Mouse (Mus musculus) stomach, embryonic 14.5 days (tissue): ENCODE results near the gene Sult4a1. TPM values are rescaled to one million over a fixed set of nuclear protein-coding genes. Genes with fewer than 3 reads are reported as not detected.

Source experiments
- ATAC-seq: fragments of 200-750 bp; cut with Nextera tagmentation; 2 replicates; pipeline ENCODE4 v1.8.0; 2017; ENCODE audit warnings: low read depth, moderate TSS enrichment; ENCODE audit not compliant: insufficient number of reproducible peaks, insufficient read depth, low FRiP score
- H3K27ac ChIP-seq: fragments of 300-500 bp; sonication (generic); 2 replicates; pipeline ENCODE4 v1.5.1; 2014; ENCODE audit warnings: mild to moderate bottlenecking, low read length, moderate library complexity, mixed read lengths
- H3K27me3 ChIP-seq: fragments of 300-500 bp; sonication (generic); 2 replicates; pipeline ENCODE4 v1.6.1; 2014; ENCODE audit warnings: low read length, control low read depth, mixed read lengths; ENCODE audit not compliant: control insufficient read depth, insufficient read depth
- H3K36me3 ChIP-seq: fragments of 300-500 bp; sonication (generic); 2 replicates; pipeline ENCODE4 v1.6.1; 2014; ENCODE audit warnings: mild to moderate bottlenecking, control low read depth, low read length, moderate library complexity, mixed read lengths; ENCODE audit not compliant: control insufficient read depth, insufficient read depth
- H3K4me1 ChIP-seq: fragments of 300-500 bp; sonication (generic); 2 replicates; pipeline ENCODE4 v1.6.1; 2014; ENCODE audit warnings: low read length, control low read depth, mixed read lengths; ENCODE audit not compliant: control insufficient read depth, insufficient read depth
- H3K4me2 ChIP-seq: fragments of 300-500 bp; sonication (generic); replicated peaks from 2 replicates; pipeline ENCODE4 v1.6.1; 2014; ENCODE audit warnings: low read depth, low read length, control low read depth
- H3K4me3 ChIP-seq: fragments of 300-500 bp; sonication (generic); 2 replicates; pipeline ENCODE4 v1.5.1; 2014; ENCODE audit warnings: low read depth, low read length, control low read depth
- H3K9ac ChIP-seq: fragments of 300-500 bp; sonication (generic); replicated peaks from 2 replicates; pipeline ENCODE4 v1.6.1; 2014; ENCODE audit warnings: low read depth, mild to moderate bottlenecking, control low read depth, low read length, moderate library complexity, mixed read lengths
- H3K9me3 ChIP-seq: fragments of 300-500 bp; sonication (generic); 2 replicates; pipeline ENCODE4 v1.6.1; 2016; ENCODE audit warnings: low read depth, low read length, control low read depth; ENCODE audit not compliant: control insufficient read depth
- WGBS: fragments of 180-500 bp; shearing (Covaris S2); extraction: QIAGEN DNeasy Blood & Tissue Kit; methylation state at CpG from one replicate; pipeline ENCODE4 v1.1.7; 2014; 5-methylcytosine and 5-hydroxymethylcytosine counted together
- polyA plus RNA-seq: library from polyadenylated mRNA; unstranded; fragments of >200 nt; fragmentation: Nextera tagmentation; extraction: Ambion mirVana; gene quantifications from 2 replicates; pipeline ENCODE4 v1.2.1, GENCODE M21; 2014

Gene Sult4a1
- polyA plus RNA-seq, 1 experiment from 2014 or later: 3.6 TPM

DNA sequence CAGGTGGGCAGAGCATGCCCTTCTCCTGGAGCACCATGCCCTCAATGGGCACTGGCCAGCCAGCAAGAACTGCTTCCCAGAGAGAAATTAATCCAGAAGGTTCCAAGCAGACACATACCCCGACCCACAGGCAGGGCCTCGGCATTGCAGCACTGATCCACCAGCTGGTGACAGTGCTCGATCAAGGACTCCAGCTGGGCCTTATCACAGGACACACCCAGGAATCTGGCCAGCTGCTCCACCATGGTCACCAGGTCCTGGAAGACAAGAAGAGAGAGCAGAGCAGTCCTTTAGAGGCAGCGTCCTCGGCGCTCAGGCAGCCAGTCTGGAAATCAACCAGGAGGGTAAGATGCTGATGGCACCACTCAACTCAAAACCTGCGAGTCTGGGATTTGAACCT is 25.5 kb downstream of the Sult4a1 start:
- H3K4me3 ChIP-seq: no peak overlapping the region
- no peaks in the 10 kb centered on the region for H3K27me3 ChIP-seq
- H3K4me1 ChIP-seq: no peaks in the 10 kb centered on the region
- no peaks in the 10 kb centered on the region for H3K9me3 ChIP-seq
- no peak overlapping the region for H3K27ac ChIP-seq
- H3K4me2 ChIP-seq: no peak overlapping the region
- ATAC-seq: no peak
- no peaks in the 10 kb centered on the region for H3K36me3 ChIP-seq
- H3K9ac ChIP-seq: no peak overlapping the region
- 56% methylated on average over 7 of the region's 7 CpGs for WGBS

DNA sequence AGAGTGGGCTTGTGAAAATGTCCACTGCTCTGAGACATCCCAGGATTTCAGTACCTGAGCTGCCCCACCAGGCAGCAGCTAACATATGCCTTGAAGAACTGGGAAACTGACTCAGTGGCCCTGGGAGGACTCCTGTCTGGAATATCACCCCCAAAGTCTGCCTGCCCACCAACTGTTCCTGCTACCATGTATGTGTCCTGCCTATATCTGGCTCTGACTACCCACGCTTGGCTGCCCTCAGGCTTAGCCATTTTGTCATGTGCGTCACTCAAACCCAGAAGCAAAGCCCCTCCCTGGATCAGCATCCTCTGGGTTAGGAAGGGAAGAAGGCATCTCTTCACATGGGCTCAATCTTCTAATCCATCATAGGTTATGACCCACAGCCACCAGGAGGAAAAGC is 26.0 kb downstream of the Sult4a1 start:
- no peaks in the 10 kb centered on the region for H3K9me3 ChIP-seq
- H3K27ac ChIP-seq: no peak overlapping the region
- no peak overlapping the region for H3K9ac ChIP-seq
- no peak for ATAC-seq
- H3K4me1 ChIP-seq: no peaks in the 10 kb centered on the region
- H3K36me3 ChIP-seq: no peaks in the 10 kb centered on the region
- no peak overlapping the region for H3K4me3 ChIP-seq
- no peaks in the 10 kb centered on the region for H3K27me3 ChIP-seq
- no peak overlapping the region for H3K4me2 ChIP-seq
- WGBS: 75% methylated on average over 2 of the region's 2 CpGs

DNA sequence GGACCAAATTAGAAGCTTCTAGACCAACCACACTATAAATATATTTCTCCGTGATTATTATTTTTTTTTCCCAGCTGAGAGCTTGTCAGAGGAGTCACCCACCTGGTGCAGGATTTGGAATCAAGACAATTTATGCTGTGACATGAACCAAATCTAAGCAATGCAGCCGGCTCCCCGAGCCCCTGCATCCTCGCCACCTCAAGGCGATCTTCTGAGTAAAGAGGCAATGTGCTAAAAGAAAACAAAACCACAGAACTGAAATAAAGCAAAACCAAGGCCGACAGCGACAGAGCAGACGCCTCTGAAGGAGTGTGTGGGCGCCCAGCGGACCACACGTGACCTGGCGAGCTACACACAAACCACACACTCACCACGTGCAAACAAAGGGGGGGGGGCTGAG is 26.9 kb downstream of the Sult4a1 start:
- no peaks in the 10 kb centered on the region for H3K27me3 ChIP-seq
- H3K36me3 ChIP-seq: no peaks in the 10 kb centered on the region
- H3K27ac ChIP-seq: no peak overlapping the region
- H3K4me1 ChIP-seq: no peaks in the 10 kb centered on the region
- H3K4me2 ChIP-seq: no peak overlapping the region
- no peak overlapping the region for H3K4me3 ChIP-seq
- no peak for ATAC-seq
- no peaks in the 10 kb centered on the region for H3K9me3 ChIP-seq
- whole genome bisulfite sequencing: 75% methylated on average over 13 of the region's 13 CpGs
- no peak overlapping the region for H3K9ac ChIP-seq

DNA sequence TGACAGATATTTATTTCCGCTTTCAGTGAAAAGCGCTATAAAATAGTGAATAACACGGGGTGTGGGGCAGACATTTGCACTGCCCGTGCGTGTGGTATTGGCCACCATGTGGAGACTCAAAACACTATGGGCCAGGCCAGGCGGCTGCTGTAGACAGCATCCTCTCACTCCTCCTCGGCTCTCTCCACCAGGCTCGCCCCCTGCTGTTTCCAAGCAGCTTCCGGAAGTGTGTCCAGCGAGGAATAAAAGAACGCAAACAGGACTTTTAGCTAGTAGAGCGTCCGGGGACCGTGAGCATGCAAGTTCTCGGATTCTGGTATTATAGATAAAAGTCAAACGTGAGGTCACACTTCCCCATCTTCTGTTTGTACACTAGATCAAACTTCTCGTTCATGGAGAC is 28.4 kb downstream of the Sult4a1 start:
- 63% methylated on average over 17 of the region's 17 CpGs for WGBS
- ATAC-seq: no peak

GRCm38 (mm10) chr15:84074705-84075185 is 30.8 kb downstream of the Sult4a1 start:
- Histone ChIP-seq H3K27ac (no peak overlapping the region), H3K4me1 (0 out of 2 replicates have a peak, but pooled peaks cover 2% of the 10 kb centered on the region), H3K27me3 (0 out of 2 replicates have a peak, but pooled peaks cover 4% of the 10 kb centered on the region), H3K9me3 (no peaks in the 10 kb centered on the region), H3K9ac (no peak overlapping the region), H3K4me2 (peak overlapping the region; percentile 8), H3K36me3 (no peaks in the 10 kb centered on the region), H3K4me3 (no peak overlapping the region)
- 19% methylated on average over 17 of the region's 17 CpGs for WGBS
- ATAC-seq: no peak

More for the DNA sequence above, 28.4 kb downstream of the Sult4a1 start:
- H3K9ac ChIP-seq: no peak overlapping the region
- H3K36me3 ChIP-seq: no peaks in the 10 kb centered on the region
- H3K27me3 ChIP-seq: no peaks in the 10 kb centered on the region
- no peak overlapping the region for H3K27ac ChIP-seq
- H3K9me3 ChIP-seq: no peaks in the 10 kb centered on the region
- H3K4me3 ChIP-seq: no peak overlapping the region
- H3K4me2 ChIP-seq: no peak overlapping the region
- H3K4me1 ChIP-seq: no peaks in the 10 kb centered on the region

- peak overlapping the region; percentile 8 for H3K4me2 ChIP-seq
- H3K4me1 ChIP-seq: 0 out of 2 replicates have a peak, but pooled peaks cover 2% of the 10 kb centered on the region
- ATAC-seq: peak; percentile 19; the same call in 1 of the 2 replicates
- 20% methylated on average over 11 of the region's 15 CpGs for WGBS
- H3K36me3 ChIP-seq: no peaks in the 10 kb centered on the region
- H3K9ac ChIP-seq: no peak overlapping the region
- 0 out of 2 replicates have a peak, but pooled peaks cover 4% of the 10 kb centered on the region for H3K27me3 ChIP-seq
- no peak overlapping the region for H3K27ac ChIP-seq
- no peak overlapping the region for H3K4me3 ChIP-seq
- no peaks in the 10 kb centered on the region for H3K9me3 ChIP-seq
Observed at GRCm38 (mm10) chr15:84073911-84074704, 31.4 kb downstream of the Sult4a1 start.

GRCm38 (mm10) chr15:84073058-84073457 is 32.5 kb downstream of the Sult4a1 start:
- Histone ChIP-seq H3K27ac (no peak overlapping the region), H3K27me3 (0 out of 2 replicates have a peak, but pooled peaks cover 8% of the 10 kb centered on the region), H3K36me3 (no peaks in the 10 kb centered on the region), H3K4me2 (no peak overlapping the region), H3K9me3 (no peaks in the 10 kb centered on the region), H3K4me1 (0 out of 2 replicates have a peak, but pooled peaks cover 2% of the 10 kb centered on the region), H3K4me3 (no peak overlapping the region), H3K9ac (no peak overlapping the region)
- no peak for ATAC-seq
- WGBS: 21% methylated on average over 8 of the region's 8 CpGs

DNA sequence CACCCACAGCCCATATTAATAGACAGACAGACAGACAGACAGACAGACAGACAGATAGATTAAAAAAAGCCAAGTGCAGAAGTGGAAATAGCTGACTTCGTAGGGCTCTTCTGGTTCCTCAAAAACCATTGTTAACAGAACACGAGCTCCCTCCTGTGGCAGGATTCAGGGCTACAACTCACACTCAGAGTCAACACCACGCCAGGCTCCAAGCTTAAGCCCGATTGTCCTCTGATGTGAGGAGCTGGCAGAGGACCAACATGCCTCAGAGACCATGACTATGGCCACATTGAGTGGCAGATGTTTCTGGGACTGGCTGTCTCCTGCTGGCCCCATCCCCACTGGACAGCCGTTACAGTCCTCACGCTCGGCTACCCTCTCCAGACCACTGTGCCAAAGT is 33.3 kb downstream of the Sult4a1 start:
- WGBS: 33% methylated on average over 7 of the region's 7 CpGs
- no peak overlapping the region for H3K4me3 ChIP-seq
- no peak overlapping the region for H3K27ac ChIP-seq
- no peak overlapping the region for H3K4me2 ChIP-seq
- H3K9ac ChIP-seq: no peak overlapping the region
- ATAC-seq: no peak
- H3K36me3 ChIP-seq: no peaks in the 10 kb centered on the region
- no peaks in the 10 kb centered on the region for H3K9me3 ChIP-seq
- H3K4me1 ChIP-seq: 0 out of 2 replicates have a peak, but pooled peaks cover 2% of the 10 kb centered on the region
- H3K27me3 ChIP-seq: 0 out of 2 replicates have a peak, but pooled peaks cover 8% of the 10 kb centered on the region
